Mouse (Mus musculus): ENCODE measurements around the gene Capn2.

The Capn2 gene

GRCm38 (mm10) chr1:182525601-182526000 lies 8.2 kb upstream of the Capn2 start:
- no peak for DNase-seq (ENCODE audit: low spot score)

GRCm38 (mm10) chr1:182523692-182524091 lies 6.3 kb upstream of the Capn2 start:
- no peak for DNase-seq (ENCODE audit: low spot score)

- no peak for DNase-seq (ENCODE audit: low spot score)
Observed at GRCm38 (mm10) chr1:182522961-182523360, 5.6 kb upstream of the Capn2 start.

GRCm38 (mm10) chr1:182520938-182521500 lies 3.6 kb upstream of the Capn2 start:
- no peak for DNase-seq (ENCODE audit: low spot score)

- peak; percentile 19 for DNase-seq (ENCODE audit: low spot score)
Observed at GRCm38 (mm10) chr1:182520091-182520937, 2.9 kb upstream of the Capn2 start.

GRCm38 (mm10) chr1:182519341-182519740 lies 1.9 kb upstream of the Capn2 start:
- DNase-seq (ENCODE audit: low spot score) = no peak

GRCm38 (mm10) chr1:182518811-182519210 lies 1.4 kb upstream of the Capn2 start:
- DNase-seq (ENCODE audit: low spot score) = no peak

- DNase-seq (ENCODE audit: low spot score) = no peak
Observed at GRCm38 (mm10) chr1:182518143-182518680, 804 bp upstream of the Capn2 start.

- DNase-seq (ENCODE audit: low spot score) = no peak
Observed at GRCm38 (mm10) chr1:182517677-182518011, 236 bp upstream of the Capn2 start.

- DNase-seq (ENCODE audit: low spot score) = no peak
Observed at GRCm38 (mm10) chr1:182514803-182515590, 2.4 kb downstream of the Capn2 start.

- no peak for DNase-seq (ENCODE audit: low spot score)
Observed at GRCm38 (mm10) chr1:182513714-182514113, 3.7 kb downstream of the Capn2 start.

GRCm38 (mm10) chr1:182512901-182513410 lies 4.5 kb downstream of the Capn2 start:
- DNase-seq (ENCODE audit: low spot score) = no peak

GRCm38 (mm10) chr1:182511778-182512177 lies 5.6 kb downstream of the Capn2 start:
- no peak for DNase-seq (ENCODE audit: low spot score)

GRCm38 (mm10) chr1:182511073-182511472 lies 6.3 kb downstream of the Capn2 start:
- no peak for DNase-seq (ENCODE audit: low spot score)

- DNase-seq (ENCODE audit: low spot score) = no peak
Observed at GRCm38 (mm10) chr1:182509110-182509797, 8.2 kb downstream of the Capn2 start.

GRCm38 (mm10) chr1:182506229-182506986 lies 11.0 kb downstream of the Capn2 start:
- no peak for DNase-seq (ENCODE audit: low spot score)

- no peak for DNase-seq (ENCODE audit: low spot score)
Observed at GRCm38 (mm10) chr1:182505291-182505690, 12.1 kb downstream of the Capn2 start.

GRCm38 (mm10) chr1:182504223-182504622 lies 13.2 kb downstream of the Capn2 start:
- no peak for DNase-seq (ENCODE audit: low spot score)

GRCm38 (mm10) chr1:182503206-182503900 lies 14.1 kb downstream of the Capn2 start:
- DNase-seq (ENCODE audit: low spot score) = no peak

- no peak for DNase-seq (ENCODE audit: low spot score)
Observed at GRCm38 (mm10) chr1:182502491-182503050, 14.8 kb downstream of the Capn2 start.

Data from retina, embryonic 14.5 days (tissue).